Mouse (Mus musculus) midbrain, embryonic 15.5 days (tissue): ENCODE results near the gene Slc27a1. TPM values are rescaled to one million over a fixed set of nuclear protein-coding genes. Genes with fewer than 3 reads are reported as not detected.
"Not testable (repeated sequence)": the region's sequence is repeated elsewhere in the genome, so short reads cannot be mapped to it uniquely, and the experiment has no call there.

Experiments
- ATAC-seq: fragments of 200-750 bp; cut with Nextera tagmentation; replicated peaks from 2 replicates; pipeline ENCODE4 v1.8.0; 2017; ENCODE audit warnings: moderate TSS enrichment
- H3K27ac ChIP-seq: fragments of 300-500 bp; sonication (generic); 2 replicates; pipeline ENCODE4 v1.5.1; 2015; ENCODE audit warnings: mild to moderate bottlenecking, inconsistent platforms
- H3K27me3 ChIP-seq: fragments of 300-500 bp; sonication (generic); replicated peaks from 2 replicates; pipeline ENCODE4 v1.6.1; 2015; ENCODE audit warnings: inconsistent platforms
- H3K36me3 ChIP-seq: fragments of 300-500 bp; sonication (generic); replicated peaks from 2 replicates; pipeline ENCODE4 v1.6.1; 2015; ENCODE audit warnings: inconsistent platforms
- H3K4me1 ChIP-seq: fragments of 300-500 bp; sonication (generic); 2 replicates; pipeline ENCODE4 v1.6.1; 2015; ENCODE audit warnings: inconsistent platforms
- H3K4me2 ChIP-seq: fragments of 300-500 bp; sonication (generic); 2 replicates; pipeline ENCODE4 v1.6.1; 2015; ENCODE audit warnings: inconsistent platforms, mild to moderate bottlenecking, moderate library complexity
- H3K4me3 ChIP-seq: fragments of 300-500 bp; sonication (generic); 2 replicates; pipeline ENCODE4 v1.5.1; 2015; ENCODE audit warnings: mild to moderate bottlenecking, inconsistent platforms
- H3K9ac ChIP-seq: fragments of 300-500 bp; sonication (generic); 2 replicates; pipeline ENCODE4 v1.6.1; 2015; ENCODE audit warnings: mild to moderate bottlenecking, inconsistent platforms
- H3K9me3 ChIP-seq: fragments of 300-500 bp; sonication (generic); 2 replicates; pipeline ENCODE4 v1.6.1; 2016; ENCODE audit warnings: inconsistent platforms
- WGBS: fragments of 180-500 bp; shearing (Covaris S2); methylation state at CpG from one replicate; pipeline ENCODE4 v1.1.7; 2015; ENCODE audit warnings: mixed read lengths; 5-methylcytosine and 5-hydroxymethylcytosine counted together
- polyA plus RNA-seq: library from polyadenylated mRNA; unstranded; fragments of >200 nt; fragmentation: Nextera tagmentation; extraction: Ambion mirVana; gene quantifications from 2 replicates; pipeline ENCODE4 v1.2.1, GENCODE M21; 2015

Slc27a1 gene
- polyA plus RNA-seq = 66.9 and 67.4 TPM in 2 replicates

GRCm38 (mm10) chr8:71568387-71568937 lies at the start of gene Slc27a1:
Gene Slc27a1 (plus strand): TSS chr8:71568882.
- ATAC-seq = no peak
- peaks cover 33% of the 10 kb centered on the region for H3K4me1 ChIP-seq
- 13% methylated on average over 13 of the region's 13 CpGs for WGBS

GRCm38 (mm10) chr8:71519037-71519825 lies 49.5 kb upstream of the Slc27a1 start:
- H3K27ac ChIP-seq, H3K4me1 ChIP-seq, H3K36me3 ChIP-seq, H3K4me2 ChIP-seq, H3K4me3 ChIP-seq, H3K9ac ChIP-seq, H3K9me3 ChIP-seq, ATAC-seq, H3K27me3 ChIP-seq: not testable (repeated sequence)
- WGBS = 43% methylated on average over 10 of the region's 10 CpGs

More at GRCm38 (mm10) chr8:71568387-71568937, at the start of gene Slc27a1:
- Histone ChIP-seq H3K9me3 (no peaks in the 10 kb centered on the region), H3K9ac (peak within 1 kb of the TSS; percentile 51), H3K36me3 (no peaks in the 10 kb centered on the region), H3K27me3 (0 out of 2 replicates have a peak, but pooled peaks cover 3% of the 10 kb centered on the region), H3K4me2 (peak within 1 kb of the TSS; percentile 74), H3K4me3 (peak within 1 kb of the TSS; percentile 70), H3K27ac (peak within 1 kb of the TSS; percentile 88)

- WGBS = 5% methylated on average over 17 of the region's 17 CpGs
- ATAC-seq = peak; percentile 81
- H3K36me3 ChIP-seq = no peaks in the 10 kb centered on the region
- peaks cover 27% of the 10 kb centered on the region for H3K27me3 ChIP-seq
- H3K27ac ChIP-seq = no peak overlapping the region
- H3K9ac ChIP-seq = no peak overlapping the region
- peak overlapping the region; percentile 32 for H3K4me2 ChIP-seq
- no peak overlapping the region for H3K4me3 ChIP-seq
- H3K4me1 ChIP-seq = peaks cover 8% of the 10 kb centered on the region; the same call in 1 of the 2 replicates
- H3K9me3 ChIP-seq = no peaks in the 10 kb centered on the region
These were observed 47.0 kb upstream of the Slc27a1 start for GRCm38 (mm10) chr8:71521634-71522033.

- no peaks in the 10 kb centered on the region for H3K36me3 ChIP-seq
- peaks cover 8% of the 10 kb centered on the region; the same call in 1 of the 2 replicates for H3K4me1 ChIP-seq
- no peaks in the 10 kb centered on the region for H3K9me3 ChIP-seq
- no peak within 1 kb of the TSS for H3K9ac ChIP-seq
- H3K4me3 ChIP-seq = 0 out of 2 replicates have a peak within 1 kb of the TSS, but pooled peaks have one; percentile 6
- ATAC-seq = no peak
- peak within 1 kb of the TSS; percentile 13; the same call in 1 of the 2 replicates for H3K4me2 ChIP-seq
- WGBS = 7% methylated on average over 46 of the region's 46 CpGs
- no peak within 1 kb of the TSS for H3K27ac ChIP-seq
- H3K27me3 ChIP-seq = peaks cover 36% of the 10 kb centered on the region
These were observed 43.2 kb upstream of the Slc27a1 start, which contains the start of gene Ccdc194 for GRCm38 (mm10) chr8:71525226-71526050. Gene Ccdc194 (minus strand): TSS chr8:71525711.

GRCm38 (mm10) chr8:71526272-71526671 lies 42.4 kb upstream of the Slc27a1 start:
- Histone ChIP-seq H3K27ac (no peak overlapping the region), H3K4me1 (peaks cover 8% of the 10 kb centered on the region; the same call in 1 of the 2 replicates), H3K9me3 (no peaks in the 10 kb centered on the region), H3K9ac (no peak overlapping the region), H3K27me3 (peaks cover 36% of the 10 kb centered on the region), H3K4me2 (no peak overlapping the region), H3K36me3 (no peaks in the 10 kb centered on the region), H3K4me3 (no peak overlapping the region)
- no peak for ATAC-seq
- 9% methylated on average over 6 of the region's 6 CpGs for WGBS

GRCm38 (mm10) chr8:71527162-71527870 lies 41.4 kb upstream of the Slc27a1 start:
- Histone ChIP-seq H3K4me2 (no peak overlapping the region), H3K4me3 (no peak overlapping the region), H3K36me3 (no peaks in the 10 kb centered on the region), H3K9me3 (no peaks in the 10 kb centered on the region), H3K27ac (no peak overlapping the region), H3K27me3 (peaks cover 36% of the 10 kb centered on the region), H3K4me1 (peaks cover 3% of the 10 kb centered on the region; the same call in 1 of the 2 replicates), H3K9ac (no peak overlapping the region)
- WGBS = 50% methylated on average over 3 of the region's 3 CpGs
- ATAC-seq = no peak

GRCm38 (mm10) chr8:71528362-71529073 lies 40.2 kb upstream of the Slc27a1 start:
- Histone ChIP-seq H3K27me3 (peaks cover 34% of the 10 kb centered on the region), H3K27ac (peak overlapping the region; percentile 62)
- WGBS = 81% methylated on average over 11 of the region's 11 CpGs

GRCm38 (mm10) chr8:71530735-71531467 lies 37.8 kb upstream of the Slc27a1 start:
- WGBS = 69% methylated on average over 6 of the region's 12 CpGs
- H3K4me3 ChIP-seq, H3K4me1 ChIP-seq, H3K27ac ChIP-seq, ATAC-seq, H3K36me3 ChIP-seq, H3K9me3 ChIP-seq, H3K9ac ChIP-seq, H3K4me2 ChIP-seq: not testable (repeated sequence)
- H3K27me3 ChIP-seq = peaks cover 15% of the 10 kb centered on the region

More at GRCm38 (mm10) chr8:71528362-71529073, 40.2 kb upstream of the Slc27a1 start:
- ATAC-seq = no peak
- no peak overlapping the region for H3K4me2 ChIP-seq
- H3K4me1 ChIP-seq = peaks cover 3% of the 10 kb centered on the region; the same call in 1 of the 2 replicates
- H3K4me3 ChIP-seq = no peak overlapping the region
- H3K9ac ChIP-seq = no peak overlapping the region
- no peaks in the 10 kb centered on the region for H3K36me3 ChIP-seq
- no peaks in the 10 kb centered on the region for H3K9me3 ChIP-seq

GRCm38 (mm10) chr8:71534263-71534810 lies 34.3 kb upstream of the Slc27a1 start:
- Histone ChIP-seq H3K27me3 (peaks cover 20% of the 10 kb centered on the region), H3K27ac (no peak overlapping the region), H3K4me3 (no peak overlapping the region), H3K4me1 (peaks cover 8% of the 10 kb centered on the region), H3K36me3 (no peaks in the 10 kb centered on the region), H3K4me2 (no peak overlapping the region), H3K9ac (no peak overlapping the region), H3K9me3 (no peaks in the 10 kb centered on the region)
- no peak for ATAC-seq
- WGBS = 50% methylated on average over 3 of the region's 3 CpGs

- WGBS = 73% methylated on average over 5 of the region's 5 CpGs
- ATAC-seq = no peak
These were observed 33.0 kb upstream of the Slc27a1 start for GRCm38 (mm10) chr8:71535663-71536062.

More at GRCm38 (mm10) chr8:71535663-71536062, 33.0 kb upstream of the Slc27a1 start:
- Histone ChIP-seq H3K4me1 (peaks cover 8% of the 10 kb centered on the region), H3K4me2 (no peak overlapping the region), H3K4me3 (no peak overlapping the region), H3K36me3 (no peaks in the 10 kb centered on the region), H3K9ac (no peak overlapping the region), H3K9me3 (no peaks in the 10 kb centered on the region), H3K27me3 (peaks cover 20% of the 10 kb centered on the region), H3K27ac (no peak overlapping the region)
